Mouse (Mus musculus) fat pad, adult 2 months (tissue): ENCODE data around the gene C1qtnf6.
A peak's percentile ranks its signal among the peaks of the same experiment; 100 is the strongest.

ENCODE experiments used
- DNase-seq: peaks from one replicate; pipeline ENCODE4 v3.0.0-alpha.2; 2011; ENCODE audit warnings: low read depth, low spot score; ENCODE audit errors: extremely low read depth

Gene C1qtnf6

GRCm38 (mm10) chr15:78546060-78546459 lies 14.8 kb upstream of the C1qtnf6 start:
- no peak for DNase-seq

GRCm38 (mm10) chr15:78544561-78545001 lies 13.4 kb upstream of the C1qtnf6 start, which contains the start of gene Sstr3:
Gene Sstr3 (minus strand): TSS chr15:78544685.
- no peak for DNase-seq

- DNase-seq: no peak
Measured at GRCm38 (mm10) chr15:78544041-78544440, 12.8 kb upstream of the C1qtnf6 start.

GRCm38 (mm10) chr15:78542767-78543303 lies 11.6 kb upstream of the C1qtnf6 start:
- no peak for DNase-seq

GRCm38 (mm10) chr15:78542098-78542766 lies 11.0 kb upstream of the C1qtnf6 start:
- DNase-seq: no peak

- no peak for DNase-seq
Measured at GRCm38 (mm10) chr15:78541606-78542005, 10.4 kb upstream of the C1qtnf6 start.

GRCm38 (mm10) chr15:78541036-78541435 lies 9.8 kb upstream of the C1qtnf6 start:
- no peak for DNase-seq

GRCm38 (mm10) chr15:78535723-78536421 lies 4.7 kb upstream of the C1qtnf6 start:
- DNase-seq: no peak

GRCm38 (mm10) chr15:78533346-78533835 lies 2.2 kb upstream of the C1qtnf6 start:
- no peak for DNase-seq

GRCm38 (mm10) chr15:78532566-78533345 lies 1.5 kb upstream of the C1qtnf6 start:
- DNase-seq: no peak

GRCm38 (mm10) chr15:78531901-78532469 lies 769 bp upstream of the C1qtnf6 start:
- DNase-seq: peak; percentile 65

- no peak for DNase-seq
Measured at GRCm38 (mm10) chr15:78531451-78531720, 170 bp upstream of the C1qtnf6 start.

GRCm38 (mm10) chr15:78530141-78530540 lies 1.1 kb downstream of the C1qtnf6 start:
- DNase-seq: no peak

GRCm38 (mm10) chr15:78529428-78529990 lies 1.7 kb downstream of the C1qtnf6 start:
- DNase-seq: no peak

GRCm38 (mm10) chr15:78528726-78529411 lies 2.3 kb downstream of the C1qtnf6 start:
- DNase-seq: no peak

- DNase-seq: no peak
Measured at GRCm38 (mm10) chr15:78527973-78528372, 3.2 kb downstream of the C1qtnf6 start.

- no peak for DNase-seq
Measured at GRCm38 (mm10) chr15:78524163-78524562, 7.1 kb downstream of the C1qtnf6 start.

- no peak for DNase-seq
Measured at GRCm38 (mm10) chr15:78521892-78522291, 9.3 kb downstream of the C1qtnf6 start.

GRCm38 (mm10) chr15:78521331-78521730 lies 9.9 kb downstream of the C1qtnf6 start:
- DNase-seq: no peak

- DNase-seq: no peak
Measured at GRCm38 (mm10) chr15:78520112-78520715, 11.0 kb downstream of the C1qtnf6 start.
